Mouse (Mus musculus): ENCODE data around the gene Klhl34. TPM values are rescaled to one million over a fixed set of nuclear protein-coding genes. Genes with fewer than 3 reads are reported as not detected.

The Klhl34 gene
- 0.05 and 0.06 TPM in 2 replicates for polyA plus RNA-seq (2012; rRNA removed)

GRCm38 (mm10) chrX:157818207-157818920 is at the start of gene Klhl34:
Gene Klhl34 (plus strand): TSS chrX:157818435.
- peak; percentile 38 for DNase-seq (ENCODE audit: low read depth)
- TF ChIP-seq CTCF (IDR thresholded peaks at IDR 0.05; ENCODE audit: borderline replicate concordance, extremely low read depth, insufficient read depth, insufficient read length) (no peak), POLR2A (IDR thresholded peaks at IDR 0.05; ENCODE audit: borderline replicate concordance, extremely low read depth, insufficient read depth, insufficient read length, poor library complexity, severe bottlenecking) (no peak)

GRCm38 (mm10) chrX:157801669-157802068 is 16.6 kb upstream of the Klhl34 start:
- TF ChIP-seq POLR2A (IDR thresholded peaks at IDR 0.05; ENCODE audit: borderline replicate concordance, extremely low read depth, insufficient read depth, insufficient read length, poor library complexity, severe bottlenecking) = no peak
- no peak for TF ChIP-seq CTCF (IDR thresholded peaks at IDR 0.05; ENCODE audit: borderline replicate concordance, extremely low read depth, insufficient read depth, insufficient read length)
- no peak for DNase-seq (ENCODE audit: low read depth)

- no peak for TF ChIP-seq POLR2A (IDR thresholded peaks at IDR 0.05; ENCODE audit: borderline replicate concordance, extremely low read depth, insufficient read depth, insufficient read length, poor library complexity, severe bottlenecking)
- no peak for TF ChIP-seq CTCF (IDR thresholded peaks at IDR 0.05; ENCODE audit: borderline replicate concordance, extremely low read depth, insufficient read depth, insufficient read length)
These were observed 8.5 kb upstream of the Klhl34 start for GRCm38 (mm10) chrX:157809721-157810120.

GRCm38 (mm10) chrX:157817571-157818206 is 546 bp upstream of the Klhl34 start:
- DNase-seq (ENCODE audit: low read depth) = peak; percentile 48
- no peak for TF ChIP-seq POLR2A (IDR thresholded peaks at IDR 0.05; ENCODE audit: borderline replicate concordance, extremely low read depth, insufficient read depth, insufficient read length, poor library complexity, severe bottlenecking)

More at GRCm38 (mm10) chrX:157809721-157810120, 8.5 kb upstream of the Klhl34 start:
- no peak for DNase-seq (ENCODE audit: low read depth)

- TF ChIP-seq POLR2A (IDR thresholded peaks at IDR 0.05; ENCODE audit: borderline replicate concordance, extremely low read depth, insufficient read depth, insufficient read length, poor library complexity, severe bottlenecking) (no peak), CTCF (IDR thresholded peaks at IDR 0.05; ENCODE audit: borderline replicate concordance, extremely low read depth, insufficient read depth, insufficient read length) (no peak)
- DNase-seq (ENCODE audit: low read depth) = peak; percentile 5
These were observed 656 bp downstream of the Klhl34 start for GRCm38 (mm10) chrX:157818921-157819260.

GRCm38 (mm10) chrX:157829983-157830382 is 11.7 kb downstream of the Klhl34 start:
- DNase-seq (ENCODE audit: low read depth) = peak; percentile 39
- TF ChIP-seq POLR2A (IDR thresholded peaks at IDR 0.05; ENCODE audit: borderline replicate concordance, extremely low read depth, insufficient read depth, insufficient read length, poor library complexity, severe bottlenecking) (no peak), CTCF (IDR thresholded peaks at IDR 0.05; ENCODE audit: borderline replicate concordance, extremely low read depth, insufficient read depth, insufficient read length) (no peak)

Other genes with a start within 250 kb of the Klhl34 start
- gene Yy2, start 249.4 kb upstream of the Klhl34 start, polyA plus RNA-seq (2012; rRNA removed) = not detected in 2 replicates
- 50.5 and 50.8 TPM in 2 replicates for gene Mbtps2, start 219.7 kb upstream of the Klhl34 start, polyA plus RNA-seq (2012; rRNA removed)
- gene Smpx, start 119.5 kb upstream of the Klhl34 start, polyA plus RNA-seq (2012; rRNA removed) = 0.19 and 0.20 TPM in 2 replicates
- 4.4 and 7.8 TPM in 2 replicates for gene Cnksr2, start 224.9 kb downstream of the Klhl34 start, polyA plus RNA-seq (2012; rRNA removed)

Measured in brain, embryonic 14.5 days (tissue).